Mouse (Mus musculus): ENCODE measurements around the gene Hikeshi.

Hikeshi gene

GRCm38 (mm10) chr7:89913432-89914158, 27.4 kb downstream of the Hikeshi start:
- no peak for DNase-seq (ENCODE audit: low read depth, low spot score)

DNA sequence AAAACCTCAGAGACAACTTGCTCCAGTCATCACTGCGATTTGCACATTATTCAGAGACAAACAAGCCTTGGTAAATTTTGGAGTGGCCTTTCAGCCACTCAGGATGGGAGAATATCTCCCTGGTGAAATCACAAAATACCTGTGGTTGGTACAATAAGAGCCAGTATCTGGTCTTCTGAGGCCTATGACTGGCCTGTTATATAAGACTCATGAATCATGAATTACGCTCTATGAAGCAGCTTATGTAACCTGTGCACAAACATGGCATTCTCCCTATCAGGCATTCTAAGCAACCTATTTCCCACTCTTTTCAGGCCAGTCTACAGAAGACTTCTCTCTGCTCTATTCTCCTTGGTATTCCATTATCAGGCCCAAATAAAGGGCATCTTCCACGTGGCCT, 28.6 kb downstream of the Hikeshi start:
- no peak for DNase-seq (ENCODE audit: low read depth, low spot score)

DNA sequence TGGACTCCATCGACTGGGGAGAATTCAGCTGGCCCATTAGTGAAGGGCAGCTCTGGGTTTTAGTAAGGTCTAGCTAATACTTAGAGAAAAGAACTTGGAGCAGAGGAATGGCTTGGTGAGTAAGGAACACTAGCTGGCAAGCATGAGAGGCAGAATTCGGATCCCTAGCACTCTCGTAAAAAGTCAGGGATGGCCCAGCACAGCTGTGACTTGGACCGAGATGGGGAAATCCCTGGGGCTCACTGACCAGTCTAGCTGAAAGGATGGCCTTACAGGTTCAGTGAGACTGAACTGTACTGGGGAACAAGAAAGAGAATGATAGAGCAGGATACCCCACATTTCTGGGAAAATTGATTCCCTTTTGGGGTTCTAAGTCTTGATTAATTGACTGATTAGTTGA, 31.3 kb downstream of the Hikeshi start:
- DNase-seq (ENCODE audit: low read depth, low spot score), result no peak

GRCm38 (mm10) chr7:89908899-89909621, 31.9 kb downstream of the Hikeshi start:
- no peak for DNase-seq (ENCODE audit: low read depth, low spot score)

- DNase-seq (ENCODE audit: low read depth, low spot score), result peak; percentile 59
Observed at GRCm38 (mm10) chr7:89908421-89908820, 32.6 kb downstream of the Hikeshi start.

- DNase-seq (ENCODE audit: low read depth, low spot score), result peak; percentile 86
Observed at GRCm38 (mm10) chr7:89907950-89908349, 33.1 kb downstream of the Hikeshi start.

DNA sequence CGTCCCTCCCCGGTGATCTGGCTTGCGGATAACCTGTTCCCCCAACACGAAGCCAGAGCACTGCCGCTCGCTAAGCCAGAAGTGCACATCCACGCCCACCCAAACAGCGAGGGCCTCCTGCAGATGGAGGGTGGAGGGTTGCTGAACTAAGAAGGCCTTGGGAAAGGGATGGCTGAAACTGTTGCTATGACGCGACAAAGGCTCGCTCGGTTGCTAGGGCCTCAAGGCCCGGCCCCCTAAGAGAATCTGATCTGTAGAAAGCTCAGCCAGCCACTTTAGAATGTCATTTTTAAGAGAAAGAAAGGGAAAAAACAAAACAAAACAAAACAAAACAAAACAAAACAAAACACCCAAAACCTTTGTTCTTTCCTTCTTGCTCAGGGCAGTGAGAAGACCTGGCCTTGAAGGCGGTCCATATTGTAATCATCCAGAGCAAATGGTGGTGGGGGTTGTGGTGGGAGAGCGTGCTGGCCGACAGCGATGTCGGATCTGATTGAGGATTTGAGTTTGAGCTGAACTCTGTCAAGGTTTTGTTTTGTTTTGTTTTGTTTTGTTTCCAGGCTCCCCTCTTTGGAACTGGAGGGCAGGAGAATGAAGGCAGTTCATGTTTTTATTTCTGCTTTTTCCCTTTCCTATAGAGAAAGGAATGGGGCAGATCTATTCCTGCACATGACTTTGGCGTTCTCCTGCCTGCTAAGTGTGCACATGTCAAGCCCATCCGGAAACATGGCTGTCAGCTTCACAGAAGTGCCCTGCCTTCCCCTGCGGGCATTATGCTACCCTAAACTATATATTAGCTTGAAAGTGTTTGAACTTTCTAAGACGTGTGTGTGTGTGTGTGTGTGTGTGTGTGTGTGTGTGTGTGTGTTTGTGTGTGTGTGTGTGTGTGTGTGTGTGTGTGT, 37.3 kb downstream of the Hikeshi start, which contains the start of gene Ccdc81:
Gene Ccdc81, minus strand, starts transcription at position 188 of the 902 bp plus-strand sequence.
- peak; percentile 28 for DNase-seq (ENCODE audit: low read depth, low spot score)

- DNase-seq (ENCODE audit: low read depth, low spot score), result no peak
Observed at GRCm38 (mm10) chr7:89903007-89903406, 38.0 kb downstream of the Hikeshi start.

DNA sequence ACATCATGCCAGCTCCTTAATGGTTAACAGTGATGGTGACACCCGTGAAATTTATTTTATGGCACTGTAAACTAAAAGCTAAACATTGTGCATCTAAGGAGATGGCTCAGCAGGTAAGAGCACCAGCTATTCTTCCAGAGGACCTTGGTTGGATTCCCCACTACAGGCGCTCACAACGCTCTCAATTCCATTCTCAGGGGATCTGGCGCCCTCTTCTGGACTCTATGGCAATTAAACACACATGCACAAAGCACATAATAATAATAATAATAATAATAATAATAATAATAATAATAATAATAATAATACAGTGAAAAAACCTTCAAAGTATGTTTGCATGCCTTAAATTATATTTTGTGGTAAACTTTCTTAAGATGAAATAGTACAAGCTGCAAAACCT, 49.1 kb downstream of the Hikeshi start:
- DNase-seq (ENCODE audit: low read depth, low spot score), result peak; percentile 48

DNA sequence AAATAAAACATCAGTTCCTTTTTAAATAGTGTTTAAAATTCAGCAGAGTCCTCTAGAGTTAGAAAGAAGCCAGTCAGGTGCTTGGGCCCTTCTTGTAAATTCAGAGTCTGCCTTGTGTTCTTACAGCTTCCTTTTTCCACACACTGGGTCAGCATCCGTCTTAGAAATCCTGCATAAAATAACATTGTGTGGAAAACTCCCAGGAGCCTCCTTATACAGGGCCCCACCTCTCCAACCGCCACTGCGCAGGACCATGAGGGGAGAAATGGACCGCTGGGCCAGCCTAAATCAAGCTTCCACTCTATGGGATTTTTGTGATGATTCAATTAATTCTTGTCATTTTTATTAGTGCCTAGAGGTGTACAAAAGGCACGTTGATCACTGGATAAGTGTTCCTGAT, 49.6 kb downstream of the Hikeshi start:
- no peak for DNase-seq (ENCODE audit: low read depth, low spot score)

DNA sequence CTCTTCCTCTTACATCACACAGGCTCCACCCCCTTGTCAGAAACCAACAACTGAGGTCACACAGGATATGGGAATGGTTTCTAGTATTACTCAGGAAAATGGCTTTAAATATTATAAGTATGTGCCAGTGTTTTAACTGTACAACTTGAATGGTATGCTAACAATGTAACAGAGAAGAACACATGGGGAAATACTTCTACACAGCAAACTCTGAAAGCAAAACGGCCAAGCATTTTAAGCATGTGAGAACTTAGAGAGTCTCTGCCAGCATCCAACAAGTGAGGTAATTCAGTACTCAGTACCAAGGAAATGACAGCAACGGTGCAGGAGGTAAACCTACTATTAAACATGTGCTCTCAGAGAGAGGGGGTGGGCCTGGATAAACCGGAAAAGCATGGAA, 56.5 kb downstream of the Hikeshi start:
- no peak for DNase-seq (ENCODE audit: low read depth, low spot score)

GRCm38 (mm10) chr7:89879686-89880085, 61.3 kb downstream of the Hikeshi start:
- no peak for DNase-seq (ENCODE audit: low read depth, low spot score)

All from mesoderm, embryonic 11.5 days (tissue).